Mouse (Mus musculus) layer of hippocampus, adult 9-11 months (tissue): ENCODE data around the gene Map4k2.
"Not testable (repeated sequence)": the region's sequence is repeated elsewhere in the genome, so short reads cannot be mapped to it uniquely, and the experiment has no call there.

ENCODE experiments used
- DNase-seq: peaks from one replicate; pipeline ENCODE4 v3.0.0; 2022

Gene Map4k2

DNA sequence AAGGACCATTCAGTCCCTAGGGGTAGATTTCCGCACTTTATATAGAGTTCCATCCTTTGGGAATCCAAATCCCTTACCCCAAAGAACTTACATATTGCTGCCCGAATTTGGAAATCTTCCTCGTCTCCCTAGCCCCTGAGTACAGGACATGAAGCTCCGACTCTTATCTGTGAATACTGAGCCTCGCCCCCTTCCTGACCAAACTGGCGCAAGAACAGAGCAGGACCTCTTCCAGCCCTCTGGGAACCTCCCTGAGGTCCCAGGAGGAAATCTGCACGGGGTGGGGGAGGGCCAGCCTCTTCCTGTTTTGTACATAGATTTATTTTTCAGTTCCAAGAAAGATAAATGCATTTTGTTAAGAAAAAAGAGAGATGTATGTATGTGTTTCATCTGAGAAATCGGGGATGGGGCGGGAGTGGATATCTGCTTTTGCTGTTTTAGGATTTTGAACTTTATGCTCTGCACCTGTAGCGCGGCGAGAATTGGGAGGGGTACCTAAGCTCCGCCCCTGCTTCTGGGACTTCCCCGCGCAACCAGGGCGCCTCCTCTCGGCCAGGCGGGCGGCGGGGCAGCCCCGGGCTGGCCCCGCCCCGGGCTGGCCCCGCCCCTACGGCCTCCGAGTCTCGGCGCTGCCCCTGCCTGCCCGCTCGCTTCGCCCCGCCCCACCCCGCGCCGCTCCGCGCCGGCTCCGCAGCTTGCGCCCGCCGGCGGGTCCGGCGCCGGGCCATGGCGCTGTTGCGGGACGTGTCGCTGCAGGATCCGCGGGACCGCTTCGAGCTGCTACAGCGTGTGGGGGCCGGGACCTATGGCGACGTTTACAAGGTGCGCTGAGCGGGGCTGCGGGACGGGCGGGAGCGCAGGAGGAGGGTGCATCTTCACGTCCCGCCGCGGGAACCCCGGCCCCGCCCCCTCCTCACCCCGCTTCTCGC is at the start of gene Map4k2:
Gene Map4k2, plus strand, starts transcription at position 612 of the 929 bp plus-strand sequence.
- peak; percentile 82 for DNase-seq

- no peak for DNase-seq
These were observed 48.7 kb upstream of the Map4k2 start for GRCm38 (mm10) chr19:6292262-6292661.

GRCm38 (mm10) chr19:6294301-6294700 is 46.6 kb upstream of the Map4k2 start:
- DNase-seq = no peak

DNA sequence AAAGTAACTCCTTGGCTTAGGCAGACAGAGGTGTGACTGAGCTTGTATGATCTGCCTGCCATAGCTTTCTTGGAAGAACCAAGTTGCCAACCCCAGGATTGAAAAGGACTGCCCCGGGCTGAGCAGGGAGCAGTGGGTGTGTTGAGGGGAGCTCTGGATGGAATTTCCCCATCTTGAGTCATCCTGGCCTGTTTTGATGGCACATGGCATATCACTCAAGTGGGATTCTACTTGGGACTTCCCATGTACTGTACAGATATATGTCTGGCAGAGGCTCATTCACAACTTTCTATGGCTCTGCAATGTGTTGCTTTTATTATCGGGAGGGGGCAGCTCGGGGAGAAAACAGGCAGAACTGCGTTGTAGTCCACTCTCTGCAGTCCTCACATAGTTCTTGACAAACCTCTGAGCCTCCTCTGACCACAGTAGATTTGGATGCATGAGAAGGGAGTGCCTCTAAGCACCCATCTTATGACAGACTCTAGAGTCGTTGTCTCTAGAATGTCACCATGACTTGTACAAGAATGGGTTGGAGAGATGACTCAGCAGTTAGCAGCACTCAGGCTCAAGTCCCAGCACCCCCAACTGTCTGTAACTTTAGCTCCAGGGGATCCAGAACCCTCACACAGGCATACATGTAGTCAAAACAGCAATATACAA is 44.3 kb upstream of the Map4k2 start:
- DNase-seq = no peak

- no peak for DNase-seq
These were observed 43.3 kb upstream of the Map4k2 start for GRCm38 (mm10) chr19:6297641-6298040.

GRCm38 (mm10) chr19:6299003-6299402 is 41.9 kb upstream of the Map4k2 start:
- no peak for DNase-seq

DNA sequence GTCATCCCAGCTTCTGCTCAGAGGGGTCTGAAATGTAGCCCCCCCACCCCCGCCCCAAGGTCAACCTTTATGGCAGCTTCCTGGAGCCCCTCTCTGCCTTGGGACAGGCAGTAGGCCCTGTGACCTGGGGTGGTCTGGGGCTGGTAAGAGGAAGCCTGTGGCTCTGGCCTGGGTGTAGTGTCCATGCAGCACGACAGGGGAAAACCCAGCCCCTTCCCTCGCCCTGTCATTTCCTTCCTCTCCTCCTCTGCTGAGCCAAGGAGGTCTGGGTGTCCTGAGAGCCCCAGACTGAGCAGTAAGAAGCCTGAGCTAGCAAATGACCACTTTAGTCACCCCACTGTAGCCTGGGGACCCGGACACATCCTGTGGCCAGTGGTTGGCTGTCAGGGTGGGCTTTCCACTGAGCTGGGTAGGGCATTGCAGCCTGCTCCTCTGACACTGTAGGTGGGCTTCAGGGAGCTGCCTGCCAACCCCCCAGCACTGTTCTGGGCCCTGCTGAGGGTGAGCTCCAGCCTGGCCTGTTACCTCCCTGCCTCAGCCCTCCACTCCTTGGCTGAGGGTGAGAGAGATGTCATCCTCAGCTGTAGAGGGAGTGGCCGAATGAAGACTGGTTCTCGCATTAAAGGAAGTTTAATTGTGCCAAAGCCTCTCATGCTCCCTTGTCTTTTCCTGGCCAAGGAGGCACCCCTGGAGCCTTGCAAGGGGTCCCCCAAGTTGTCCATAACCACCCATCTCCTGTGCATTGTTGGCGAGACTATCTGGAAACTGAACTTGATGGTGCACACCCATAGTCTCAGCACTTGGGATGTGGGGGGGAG is 41.3 kb upstream of the Map4k2 start:
- DNase-seq = no peak

DNA sequence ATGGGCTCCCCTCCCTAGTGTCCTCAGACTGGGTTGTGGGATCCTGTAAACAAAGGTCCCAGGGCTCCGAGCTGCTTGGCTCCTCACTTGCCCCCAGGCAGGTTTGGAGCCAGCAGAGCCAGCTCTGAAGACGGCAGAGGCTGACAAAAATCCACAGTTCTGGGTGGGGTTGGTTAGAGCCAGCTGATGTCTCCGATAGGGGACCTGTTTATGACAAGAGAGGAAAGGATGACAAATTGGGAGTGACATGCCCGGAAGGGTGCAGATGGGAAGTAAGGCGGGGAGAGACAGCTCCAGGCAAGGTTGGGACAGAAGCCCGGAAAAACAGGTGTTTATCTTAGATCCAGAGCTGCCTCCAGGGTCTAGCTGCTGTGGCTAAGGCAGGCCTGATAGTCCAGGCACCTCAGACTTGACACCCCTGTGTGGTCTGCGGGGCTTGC is 40.5 kb upstream of the Map4k2 start:
- no peak for DNase-seq

DNA sequence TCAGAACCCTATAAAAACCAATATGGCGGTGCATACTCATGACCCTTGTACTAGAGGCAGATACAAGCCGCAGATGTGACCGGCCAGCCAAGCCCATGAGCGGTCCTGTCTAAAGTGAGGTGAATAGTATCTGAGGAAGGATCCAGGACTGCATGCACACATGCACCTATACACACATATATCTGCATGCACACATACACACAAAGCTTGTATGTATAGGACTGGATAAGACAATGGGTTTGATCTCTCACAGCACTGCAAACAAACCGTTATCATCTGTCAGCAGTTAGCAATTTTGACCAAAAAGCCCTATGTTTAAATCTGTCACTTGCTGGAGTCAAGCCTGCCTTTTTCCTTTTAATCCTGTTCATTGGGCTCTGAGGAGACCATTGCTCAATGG is 38.8 kb upstream of the Map4k2 start:
- DNase-seq = no peak

DNA sequence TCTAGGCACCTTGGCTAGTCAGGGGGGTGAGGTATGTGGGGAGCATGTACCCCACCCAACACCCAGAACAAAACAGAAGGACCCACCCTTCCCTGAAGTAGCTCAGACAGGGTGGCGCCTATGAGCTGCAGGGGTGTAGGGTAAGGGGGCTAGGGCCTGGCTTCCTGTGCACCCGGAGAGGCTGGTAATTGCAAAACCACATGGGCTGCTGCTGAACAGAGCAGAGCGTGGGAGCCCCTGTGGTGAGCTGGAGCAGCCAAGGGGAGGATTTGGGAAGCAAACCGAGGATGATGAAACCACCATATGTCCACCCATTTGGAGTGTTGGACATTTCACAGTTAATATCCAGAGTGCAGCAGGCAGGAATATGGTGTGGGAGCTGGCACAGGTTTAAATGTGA is 38.4 kb upstream of the Map4k2 start:
- peak; percentile 82 for DNase-seq

- no peak for DNase-seq
These were observed 37.1 kb upstream of the Map4k2 start for GRCm38 (mm10) chr19:6303831-6304230.

DNA sequence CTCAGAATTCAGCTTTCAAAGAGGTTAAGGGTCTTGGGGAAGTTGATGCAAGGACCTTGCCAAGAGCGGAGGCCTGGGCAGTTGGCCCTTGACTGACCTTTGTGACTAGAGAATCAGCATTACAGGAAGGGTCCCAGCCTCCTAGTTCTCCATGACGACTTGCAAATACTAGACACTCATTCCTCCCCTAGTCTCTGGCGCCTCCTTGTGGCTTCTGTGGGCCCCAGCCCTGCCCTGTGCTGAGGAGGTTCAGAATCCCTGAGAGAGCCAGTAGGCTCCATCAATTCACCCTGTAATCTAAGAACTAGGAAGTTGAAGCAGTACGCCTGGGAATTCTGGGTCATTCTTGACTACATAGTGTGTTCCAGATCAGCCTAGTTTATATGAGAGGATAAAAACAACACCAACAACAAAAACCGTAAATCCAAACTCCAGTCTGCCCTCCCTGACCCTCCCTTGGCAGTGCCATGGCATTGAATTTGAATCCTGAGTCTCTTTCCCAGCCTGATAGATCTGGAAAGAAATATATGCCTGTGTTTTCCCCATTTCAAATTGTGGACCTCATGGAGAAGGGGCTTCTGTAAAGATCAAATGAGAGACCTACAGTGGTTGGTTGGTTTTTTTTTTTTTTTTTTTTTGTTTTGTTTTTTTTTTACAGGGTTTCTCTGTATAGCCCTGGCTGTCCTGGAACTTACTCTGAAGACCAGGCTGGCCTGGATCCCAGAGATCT is 36.0 kb upstream of the Map4k2 start:
- DNase-seq = peak; percentile 77

- DNase-seq = no peak
These were observed 35.3 kb upstream of the Map4k2 start for GRCm38 (mm10) chr19:6305517-6306115.

DNA sequence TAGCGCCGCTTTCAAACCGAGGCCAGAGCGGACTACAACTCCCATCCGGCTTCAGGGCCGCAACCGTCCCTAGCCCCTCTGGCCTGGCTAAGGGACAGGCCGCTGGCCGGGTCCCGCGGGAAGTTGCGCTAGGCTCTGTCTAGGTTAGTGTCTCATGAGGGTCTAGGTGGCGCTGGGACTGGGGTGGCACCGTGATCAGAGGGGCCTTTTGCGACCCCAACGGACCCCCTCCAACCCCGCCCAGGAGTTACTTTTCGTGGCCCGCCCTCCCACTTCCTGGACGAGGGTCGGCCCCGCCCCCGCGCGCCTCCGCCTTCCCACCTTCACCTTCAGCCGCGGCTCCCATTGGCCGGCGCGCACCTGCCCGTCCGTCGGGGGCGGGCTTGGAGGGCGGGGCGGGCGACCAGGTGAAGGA is 34.8 kb upstream of the Map4k2 start, which contains the start of gene Cdc42bpg:
Gene Cdc42bpg, plus strand, starts transcription at position 320 of the 415 bp plus-strand sequence.
- DNase-seq = no peak

- DNase-seq = peak; percentile 42
These were observed 34.3 kb upstream of the Map4k2 start for GRCm38 (mm10) chr19:6306586-6306985.

DNA sequence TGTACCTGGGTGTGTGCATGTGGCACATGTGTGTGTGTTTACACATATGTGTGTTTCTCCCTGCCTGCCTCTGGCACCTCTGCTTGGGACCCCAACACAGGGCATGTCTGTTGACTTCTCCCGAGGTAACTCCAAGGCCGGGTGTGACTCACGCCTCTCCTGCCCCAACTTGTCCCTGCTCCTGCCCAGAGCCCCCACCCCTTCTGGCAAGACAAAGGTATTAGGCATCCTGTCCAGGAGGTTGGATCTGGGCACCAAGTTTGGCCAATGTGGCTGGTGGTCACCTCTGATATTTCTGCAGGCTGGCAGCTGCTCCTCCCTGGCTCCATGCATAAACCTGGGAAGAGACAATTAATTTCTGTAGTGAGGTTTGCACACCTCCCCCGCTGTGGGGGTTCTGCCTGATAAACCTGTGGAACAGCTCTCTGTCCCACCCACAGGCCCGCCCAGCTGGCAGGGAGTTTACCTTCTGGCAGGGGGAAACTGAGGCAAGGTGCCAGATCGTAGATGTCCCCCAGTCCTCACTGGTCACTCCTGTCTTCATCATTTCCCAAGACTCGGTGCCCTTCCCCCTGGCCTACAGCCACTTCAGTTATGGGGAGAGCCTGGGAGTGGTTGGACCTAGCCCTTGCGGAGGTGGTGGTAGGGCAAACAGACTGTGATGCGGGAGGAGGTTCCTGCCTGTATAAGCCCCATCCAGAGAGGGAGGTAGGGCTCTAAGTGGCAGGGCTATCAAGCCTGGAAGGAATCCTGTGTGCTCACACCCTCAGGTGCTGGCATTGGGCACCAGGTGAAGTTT is 33.0 kb upstream of the Map4k2 start:
- peak; percentile 67 for DNase-seq

GRCm38 (mm10) chr19:6310181-6310580 is 30.8 kb upstream of the Map4k2 start:
- DNase-seq = no peak

DNA sequence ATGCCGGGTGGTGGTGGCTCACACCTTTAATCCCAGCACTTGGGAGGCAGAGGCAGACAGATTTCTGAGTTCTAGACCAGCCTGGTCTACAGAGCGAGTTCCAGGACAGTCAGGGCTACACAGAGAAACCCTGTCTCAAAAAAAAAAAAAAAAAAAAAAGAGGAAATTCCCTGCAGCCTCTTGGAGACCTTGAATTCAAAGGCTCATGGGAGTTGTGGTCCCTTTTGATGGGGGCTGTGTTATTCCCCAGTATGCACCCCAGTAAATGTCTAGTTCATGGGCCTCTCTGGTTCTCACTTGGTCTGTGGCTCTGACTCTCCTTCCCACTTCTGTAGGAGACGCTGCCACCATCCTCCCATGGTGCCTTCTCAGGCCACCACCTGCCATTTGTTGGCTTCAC is 29.2 kb upstream of the Map4k2 start:
- DNase-seq = not testable (repeated sequence)

DNA sequence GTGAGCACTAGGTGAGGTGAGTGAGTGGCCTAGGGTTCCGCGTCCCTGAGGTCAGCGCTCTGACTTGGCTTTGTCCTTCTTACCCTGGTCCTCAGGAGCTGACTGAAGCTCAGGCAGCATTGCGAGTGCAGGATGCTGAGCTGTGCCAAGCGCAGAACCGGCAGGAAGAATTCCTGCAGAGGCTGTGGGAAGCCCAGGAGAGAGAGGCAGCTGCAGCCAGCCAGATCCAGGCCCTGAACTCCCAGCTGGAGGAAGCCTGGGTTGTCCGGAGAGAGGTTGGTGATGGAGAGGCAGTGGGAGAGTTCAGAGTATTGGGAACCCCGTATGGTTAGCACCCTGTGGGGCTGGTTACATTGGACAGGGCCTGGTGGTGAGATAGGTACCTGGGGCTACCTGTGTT is 27.1 kb upstream of the Map4k2 start:
- no peak for DNase-seq

GRCm38 (mm10) chr19:6314513-6314912 is 26.4 kb upstream of the Map4k2 start:
- DNase-seq = no peak

GRCm38 (mm10) chr19:6315573-6315972 is 25.4 kb upstream of the Map4k2 start:
- DNase-seq = no peak
